Comparison of ENCODE assay signal across 14 mouse cellular contexts in the genomic region with DNA sequence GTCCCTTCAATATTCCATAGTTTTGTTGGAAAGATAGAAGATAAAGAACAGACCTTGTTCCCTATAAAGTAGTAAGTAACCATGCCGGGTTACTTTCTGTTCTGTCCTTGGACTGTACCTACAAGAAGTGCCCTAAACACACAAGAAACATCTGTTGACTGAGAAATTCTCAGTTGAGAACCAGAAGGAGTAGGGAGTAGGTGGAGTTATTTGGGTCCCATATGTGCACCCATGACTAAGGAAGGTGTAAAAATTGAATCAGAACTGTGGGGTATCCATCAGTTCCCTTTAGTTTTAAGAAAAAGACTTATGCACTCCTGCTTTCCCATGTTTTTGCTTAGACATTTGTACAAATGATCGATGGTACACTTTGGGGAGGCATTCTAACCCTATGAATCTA.
"Had no signal": no experiment of that assay in that cellular context is flagged by ENCODE, and none has a peak within 500 bp of the region (broad histone marks: within the 10 kb centered on the region; RNA-seq: fewer than 3 reads in every experiment).

No protein-coding gene starts in this region.

- DNase-seq: kidney, adult 18-20 months; kidney, adult 9 months; kidney, postnatal 14 days; kidney, postnatal 4 days; liver, embryonic 13.5 days; lung, adult 2 months; lung, postnatal 14 days; lung, postnatal 4 days; midbrain, embryonic 14.5 days; right cerebral cortex, postnatal 14 days; spleen, adult 18-20 months; thymus, adult 18-20 months; thymus, postnatal 36 days had no signal

- ATAC-seq: intestine, embryonic 16.5 days had no signal
